Mouse (Mus musculus): Measurements from ENCODE around the gene 2310061I04Rik.
"Not testable (repeated sequence)": the region's sequence is repeated elsewhere in the genome, so short reads cannot be mapped to it uniquely, and the experiment has no call there.

Gene 2310061I04Rik

DNA sequence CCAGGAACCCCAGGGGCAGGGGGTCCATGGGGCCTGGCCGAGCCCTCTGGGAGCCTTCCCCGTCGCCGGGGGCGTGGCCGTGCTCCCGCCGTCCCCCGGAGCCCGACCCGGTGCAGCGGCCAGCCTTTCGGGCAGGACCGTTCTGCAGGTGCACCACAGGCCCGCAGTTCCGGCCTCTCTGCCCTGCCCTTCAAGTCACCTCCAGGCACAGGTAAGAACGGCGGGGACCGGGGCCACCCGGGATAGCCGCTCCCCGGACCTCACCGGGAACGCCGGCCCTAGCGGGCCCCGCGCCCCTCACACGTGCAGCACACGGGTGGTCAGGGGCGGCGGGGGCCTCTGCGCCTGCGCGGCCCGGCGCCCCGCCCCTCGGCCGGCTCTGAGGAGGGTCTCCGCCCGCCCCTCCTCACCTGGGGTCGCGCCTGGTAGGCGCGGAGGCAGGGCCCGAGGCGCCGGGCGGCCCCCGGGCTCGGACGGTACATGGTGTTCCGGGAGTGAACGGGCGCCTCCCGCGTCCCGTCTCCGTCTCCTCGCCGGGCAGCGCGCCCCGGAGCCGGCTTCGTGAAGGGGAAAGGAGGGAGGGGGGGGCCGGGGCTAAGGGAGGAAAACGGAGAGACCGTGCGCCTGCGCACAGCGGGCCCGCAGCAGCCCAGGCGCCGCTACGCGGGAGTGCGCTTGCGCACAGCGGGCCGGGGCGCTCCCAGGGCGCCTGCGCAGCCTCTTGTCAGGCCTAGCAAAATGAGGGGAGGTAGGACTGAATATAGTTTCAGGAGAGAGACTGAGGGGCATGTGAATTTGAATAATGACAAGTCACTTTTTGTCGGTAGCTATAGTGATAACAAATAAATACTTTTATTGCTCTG, at the start of gene 2310061I04Rik:
Gene 2310061I04Rik, minus strand, starts transcription at position 651 of the 863 bp plus-strand sequence.
- peak; percentile 92 for DNase-seq (ENCODE audit: low spot score)

- no peak for DNase-seq (ENCODE audit: low spot score)
These were observed 42.7 kb upstream of the 2310061I04Rik start for GRCm38 (mm10) chr17:35939941-35940340.

DNA sequence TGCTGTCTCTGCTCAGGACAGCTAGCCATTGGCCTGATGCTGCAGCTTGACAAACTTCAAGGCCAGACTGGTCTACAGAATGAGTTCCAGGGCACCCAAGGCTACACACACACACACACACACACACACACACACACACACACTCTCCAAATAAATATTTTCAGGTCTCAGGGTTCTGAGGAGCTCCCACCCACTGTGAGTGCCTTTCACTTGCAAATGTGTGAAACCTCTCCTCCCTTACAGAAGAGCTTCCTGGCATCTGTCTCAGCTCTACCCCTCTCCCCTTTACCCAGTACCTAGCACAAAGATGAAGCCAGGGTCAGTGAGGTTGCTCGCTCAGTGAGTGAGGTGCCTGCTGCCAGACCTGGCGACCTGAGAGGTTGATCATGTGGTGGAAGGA, 41.9 kb upstream of the 2310061I04Rik start:
- DNase-seq (ENCODE audit: low spot score), result no peak

GRCm38 (mm10) chr17:35937700-35938348, 40.6 kb upstream of the 2310061I04Rik start:
- no peak for DNase-seq (ENCODE audit: low spot score)

DNA sequence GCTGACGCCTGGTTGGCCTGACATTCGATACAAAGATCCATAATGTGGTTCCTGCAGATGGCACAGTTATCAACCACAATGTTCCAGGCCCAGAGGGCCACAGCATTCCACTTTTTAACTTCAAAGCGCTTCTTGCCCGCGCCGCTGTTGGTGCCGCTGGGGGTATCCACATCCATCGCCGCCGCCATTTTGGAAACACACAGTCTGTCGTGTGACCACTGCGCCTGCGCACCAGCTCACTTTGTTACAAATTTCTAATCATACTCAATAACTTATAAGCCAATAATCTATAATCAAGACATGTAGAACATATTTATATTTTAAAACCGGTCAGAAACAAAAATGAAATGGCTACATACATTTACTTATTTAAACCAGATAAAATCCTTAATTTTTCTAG, 38.5 kb upstream of the 2310061I04Rik start:
- not testable (repeated sequence) for DNase-seq (ENCODE audit: low spot score)

DNA sequence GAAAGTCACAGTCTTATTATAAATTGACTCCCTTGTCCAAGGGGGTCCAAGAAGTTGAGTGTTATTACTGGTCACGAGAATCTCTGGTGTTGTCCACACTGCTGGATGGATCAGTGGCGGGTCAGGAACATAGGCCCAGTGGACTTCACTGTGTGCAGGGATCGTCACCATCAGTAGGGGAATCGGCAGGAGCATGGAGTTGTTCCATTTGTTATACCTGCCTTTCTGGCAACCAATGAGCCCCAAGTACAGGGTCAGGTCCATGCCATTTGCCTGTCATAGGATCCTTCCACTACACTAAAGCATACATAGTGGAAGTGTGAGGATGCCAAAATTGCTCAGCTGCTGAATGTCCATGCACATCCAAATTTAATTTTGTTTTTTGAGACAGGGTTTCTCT, 35.4 kb upstream of the 2310061I04Rik start:
- DNase-seq (ENCODE audit: low spot score), result no peak

DNA sequence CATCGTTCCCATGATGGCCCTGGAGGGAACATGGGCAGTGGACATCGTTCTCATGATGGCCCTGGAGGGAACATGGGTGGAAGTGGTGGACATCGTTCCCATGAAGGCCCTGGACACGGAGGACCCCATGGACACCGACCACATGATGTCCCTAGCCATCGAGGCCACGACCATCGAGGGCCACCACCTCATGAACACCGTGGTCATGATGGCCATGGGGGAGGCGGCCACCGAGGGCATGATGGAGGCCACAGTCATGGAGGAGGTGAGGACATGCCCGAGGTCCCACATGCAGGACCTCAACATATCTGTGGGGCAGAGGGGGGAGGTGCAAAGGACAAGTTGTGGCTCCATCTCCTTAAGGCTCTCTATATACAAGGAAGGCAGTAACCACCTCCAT, 33.4 kb upstream of the 2310061I04Rik start:
- no peak for DNase-seq (ENCODE audit: low spot score)

GRCm38 (mm10) chr17:35929534-35929933, 32.3 kb upstream of the 2310061I04Rik start:
- DNase-seq (ENCODE audit: low spot score), result no peak

GRCm38 (mm10) chr17:35927471-35927870, 30.2 kb upstream of the 2310061I04Rik start:
- DNase-seq (ENCODE audit: low spot score), result no peak

GRCm38 (mm10) chr17:35923281-35923680, 26.1 kb upstream of the 2310061I04Rik start:
- DNase-seq (ENCODE audit: low spot score), result no peak

- no peak for DNase-seq (ENCODE audit: low spot score)
These were observed 25.3 kb upstream of the 2310061I04Rik start for GRCm38 (mm10) chr17:35922566-35922965.

GRCm38 (mm10) chr17:35921710-35922109, 24.5 kb upstream of the 2310061I04Rik start:
- no peak for DNase-seq (ENCODE audit: low spot score)

- DNase-seq (ENCODE audit: low spot score), result no peak
These were observed 23.8 kb upstream of the 2310061I04Rik start for GRCm38 (mm10) chr17:35920862-35921562.

DNA sequence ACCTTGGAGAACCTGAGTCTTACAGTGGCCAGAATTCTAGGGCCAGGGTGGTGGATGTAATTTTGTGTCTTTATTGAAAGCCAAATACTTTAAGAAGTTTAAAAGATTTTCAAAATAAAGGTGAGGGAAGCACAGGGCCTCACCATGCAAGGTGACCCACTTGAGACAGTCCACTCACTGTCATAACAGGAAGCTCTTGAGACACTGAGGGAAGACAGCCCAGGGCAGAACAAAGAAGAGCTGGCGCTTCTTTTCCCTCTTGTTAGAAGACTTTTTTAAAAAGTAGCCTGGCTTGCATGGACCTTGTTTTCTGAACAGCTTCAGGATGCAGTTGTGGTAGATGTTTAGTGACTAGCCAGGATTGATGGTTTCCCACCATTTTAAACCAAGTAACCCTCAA, 23.2 kb upstream of the 2310061I04Rik start:
- no peak for DNase-seq (ENCODE audit: low spot score)

DNA sequence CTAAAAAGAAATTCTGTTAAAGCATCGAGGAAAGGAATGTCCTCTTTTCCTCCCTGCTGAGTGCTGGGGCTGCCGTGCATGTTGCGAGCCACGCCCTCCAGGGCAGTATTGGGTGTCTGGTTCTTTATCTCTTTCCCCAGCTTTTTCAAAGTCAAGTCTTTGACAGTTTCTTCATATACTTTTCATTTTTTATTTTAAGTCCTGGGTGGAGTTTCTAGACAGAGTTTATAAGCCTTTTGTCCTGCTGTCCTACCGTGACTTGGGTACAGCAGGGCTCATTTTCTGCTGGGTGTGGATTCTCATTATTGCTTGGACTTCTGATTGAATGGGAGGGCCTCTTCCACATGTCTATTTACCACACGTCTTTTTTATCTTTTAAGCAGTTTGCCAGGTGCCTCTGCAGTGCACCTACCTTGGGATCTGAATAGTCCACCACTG, 22.7 kb upstream of the 2310061I04Rik start:
- DNase-seq (ENCODE audit: low spot score), result no peak

- DNase-seq (ENCODE audit: low spot score), result peak; percentile 97
These were observed 22.0 kb upstream of the 2310061I04Rik start for GRCm38 (mm10) chr17:35919060-35919715.

GRCm38 (mm10) chr17:35918276-35919059, 21.2 kb upstream of the 2310061I04Rik start:
- no peak for DNase-seq (ENCODE audit: low spot score)

DNA sequence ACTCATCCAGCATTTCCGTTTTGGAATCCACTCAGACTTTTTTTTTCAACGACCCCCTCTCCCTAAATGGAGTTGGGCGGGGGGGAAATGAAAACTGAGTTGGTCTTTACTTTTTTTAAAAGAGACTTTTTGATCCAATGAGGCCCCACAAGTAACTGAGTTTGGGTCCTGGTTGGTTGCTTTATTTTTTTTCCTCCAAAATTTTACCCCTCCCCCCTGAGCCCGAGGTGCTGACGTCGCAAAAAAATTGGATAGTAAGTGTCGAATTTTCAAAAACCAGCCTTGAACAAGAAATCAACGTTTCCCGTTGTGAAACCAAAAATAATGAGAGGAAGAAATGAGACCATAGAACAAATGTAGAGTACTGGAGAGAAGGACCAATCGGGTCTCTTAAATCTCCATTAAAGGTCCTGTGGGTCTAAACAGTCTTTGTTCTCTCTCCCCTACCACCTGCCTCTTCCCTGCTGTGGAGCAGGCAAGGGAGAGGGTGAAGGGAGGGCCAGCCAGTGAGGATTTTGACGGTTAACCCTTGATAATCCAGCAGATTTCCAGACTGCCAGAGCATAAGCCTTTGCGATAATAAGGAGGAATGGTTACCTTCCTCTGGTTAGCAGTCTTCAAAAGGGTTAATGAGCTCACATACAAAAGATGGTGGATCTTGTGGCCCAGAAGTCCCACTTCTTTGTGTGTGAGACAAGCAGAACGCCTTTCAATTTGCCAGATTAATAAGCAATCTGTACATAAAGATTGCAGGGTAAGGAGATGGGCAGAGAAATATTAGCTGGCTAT, 20.4 kb upstream of the 2310061I04Rik start:
- DNase-seq (ENCODE audit: low spot score), result peak; percentile 68

GRCm38 (mm10) chr17:35917143-35917462, 19.9 kb upstream of the 2310061I04Rik start:
- DNase-seq (ENCODE audit: low spot score), result no peak

DNA sequence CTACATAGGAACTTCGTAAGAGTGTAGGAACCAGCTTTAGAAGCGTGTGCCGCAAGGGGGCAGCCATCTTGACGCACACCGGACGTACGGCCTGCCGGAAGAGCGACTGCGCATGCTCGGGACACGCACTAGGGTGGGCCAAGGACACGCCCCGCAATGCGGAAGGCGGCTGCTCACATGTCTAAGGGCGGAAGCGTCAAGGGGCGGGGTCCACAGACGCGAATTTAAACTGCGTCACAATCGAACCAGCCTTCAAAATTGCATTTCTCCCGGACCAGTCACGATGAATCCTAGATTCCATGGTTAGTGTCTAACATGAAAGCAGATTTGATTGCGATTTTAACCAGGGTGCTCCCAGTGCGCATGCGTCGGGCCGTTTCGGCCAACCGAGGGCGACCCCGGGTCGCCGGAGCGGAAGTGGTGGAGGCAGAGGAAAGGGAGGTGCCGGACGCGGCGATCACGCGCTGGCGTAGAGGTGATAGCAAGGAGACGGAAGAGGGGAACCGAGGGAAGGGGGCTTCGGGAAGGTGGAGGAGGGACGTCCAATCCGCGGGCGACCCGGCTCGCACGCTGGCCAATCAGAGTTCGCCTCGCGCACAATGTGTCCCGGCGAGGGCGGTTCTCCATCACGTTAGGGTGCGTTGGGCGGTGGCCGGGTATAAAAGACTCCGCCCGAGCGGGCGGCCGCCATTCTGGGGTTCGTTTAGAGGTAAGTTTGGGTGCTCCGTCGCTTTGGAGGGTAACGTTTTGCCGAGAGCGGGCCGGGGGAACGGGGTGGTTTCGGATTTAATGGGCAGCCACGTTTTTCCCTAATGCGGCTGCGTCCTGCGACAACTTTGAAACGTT, 19.3 kb upstream of the 2310061I04Rik start, which contains the start of the genes Mrps18b and Ppp1r10:
Gene Mrps18b, minus strand, starts transcription at position 93 of the 846 bp plus-strand sequence.
Gene Ppp1r10, plus strand, starts transcription at position 138 of the 846 bp plus-strand sequence.
- peak; percentile 100 for DNase-seq (ENCODE audit: low spot score)

Data from layer of hippocampus, adult 11-12 months (tissue).